Mouse (Mus musculus) bone marrow, adult 2 months (tissue): ENCODE measurements around the gene Heyl.

ENCODE experiments used
- CTCF ChIP-seq: fragments of 200-500 bp; IDR thresholded peaks from 2 replicates; pipeline ENCODE4 v1.5.1; 2011; ENCODE audit warnings: low read length, control low read depth; ENCODE audit not compliant: control insufficient read depth, insufficient read depth
- POLR2A ChIP-seq: fragments of 200-500 bp; IDR thresholded peaks from 2 replicates; pipeline ENCODE4 v1.6.1; 2011; ENCODE audit warnings: low read depth, mild to moderate bottlenecking, control low read depth, low read length, borderline replicate concordance; ENCODE audit not compliant: control insufficient read depth

- TF ChIP-seq CTCF (no peak), POLR2A (no peak)
Observed at GRCm38 (mm10) chr4:123292390-123292789, 59.0 kb downstream of the Heyl start.
